Mouse (Mus musculus) small intestine, adult 2 months (tissue): ENCODE results near the gene Casc1.

Experiments
- CTCF ChIP-seq: fragments of 200-500 bp; IDR thresholded peaks from 2 replicates; pipeline ENCODE4 v1.5.1; 2012; ENCODE audit warnings: low read depth, mild to moderate bottlenecking, control low read depth, inconsistent platforms, low read length, moderate library complexity, mixed read lengths; ENCODE audit not compliant: insufficient replicate concordance, insufficient read length; ENCODE audit errors: extremely low read depth
- POLR2A ChIP-seq: fragments of 200-500 bp; IDR thresholded peaks from 2 replicates; pipeline ENCODE4 v1.6.1; 2012; ENCODE audit warnings: low read depth, mild to moderate bottlenecking, control low read depth, inconsistent platforms, low read length, moderate library complexity

DNA sequence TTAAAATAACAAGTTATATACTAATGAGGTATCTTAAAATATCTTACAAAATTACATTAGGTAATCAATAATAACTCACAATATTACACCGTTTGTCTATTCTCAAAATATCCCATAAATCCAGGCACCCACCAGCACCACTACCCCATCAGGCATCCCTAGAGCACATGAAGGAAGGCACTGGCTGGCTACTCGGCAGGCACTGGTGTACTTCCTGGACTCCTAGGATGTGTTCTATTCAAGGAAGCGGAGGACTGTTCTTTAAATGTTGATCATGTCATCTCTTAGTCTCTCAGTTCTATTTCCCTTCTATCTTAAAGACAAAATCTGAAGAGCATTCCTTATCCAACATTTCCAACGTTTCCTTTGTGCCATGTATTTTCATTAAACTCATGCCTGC lies 26.3 kb upstream of the Casc1 start:
- no peak for TF ChIP-seq CTCF
- no peak for TF ChIP-seq POLR2A
